Mouse (Mus musculus) forebrain, postnatal 0 days (tissue): ENCODE results near the gene Tsc1. TPM values are rescaled to one million over a fixed set of nuclear protein-coding genes. Genes with fewer than 3 reads are reported as not detected.
A peak's percentile ranks its signal among the peaks of the same experiment; 100 is the strongest.

Experiments used
- ATAC-seq: fragments of 200-750 bp; cut with Nextera tagmentation; 2 replicates; pipeline ENCODE4 v1.8.0; 2017; ENCODE audit warnings: mild to moderate bottlenecking, moderate library complexity
- DNase-seq: peaks from one replicate; pipeline ENCODE4 v3.0.0-alpha.2; 2015
- H3K27ac ChIP-seq: fragments of 300-500 bp; sonication (generic); 2 replicates; pipeline ENCODE4 v1.5.1; 2014; ENCODE audit warnings: low read depth, mild to moderate bottlenecking, antibody characterized with exemption, low read length, moderate library complexity, mixed read lengths
- H3K27me3 ChIP-seq: fragments of 300-500 bp; sonication (generic); 2 replicates; pipeline ENCODE4 v1.6.1; 2014; ENCODE audit warnings: mild to moderate bottlenecking, low read length, mixed read lengths; ENCODE audit not compliant: insufficient read depth
- H3K36me3 ChIP-seq: fragments of 300-500 bp; sonication (generic); 2 replicates; pipeline ENCODE4 v1.6.1; 2014; ENCODE audit warnings: mild to moderate bottlenecking, moderate library complexity; ENCODE audit not compliant: insufficient read depth
- H3K4me1 ChIP-seq: fragments of 300-500 bp; sonication (generic); 2 replicates; pipeline ENCODE4 v1.6.1; 2014; ENCODE audit warnings: antibody characterized with exemption; ENCODE audit not compliant: insufficient read depth
- H3K4me2 ChIP-seq: fragments of 300-500 bp; sonication (generic); 2 replicates; pipeline ENCODE4 v1.6.1; 2014; ENCODE audit warnings: low read depth, mild to moderate bottlenecking, moderate library complexity
- H3K4me3 ChIP-seq: fragments of 300-500 bp; sonication (generic); 2 replicates; pipeline ENCODE4 v1.5.1; 2014; ENCODE audit warnings: low read depth, low read length, mixed read lengths
- H3K9ac ChIP-seq: fragments of 300-500 bp; sonication (generic); 2 replicates; pipeline ENCODE4 v1.6.1; 2014; ENCODE audit warnings: mild to moderate bottlenecking
- H3K9me3 ChIP-seq: fragments of 300-500 bp; sonication (generic); 2 replicates; pipeline ENCODE4 v1.6.1; 2016; ENCODE audit warnings: low read length
- CTCF ChIP-seq: sonication (generic); IDR thresholded peaks from 2 replicates; pipeline ENCODE4 v1.5.1; 2016; ENCODE audit warnings: antibody characterized with exemption, control low read depth, low read depth
- WGBS: fragments of 180-500 bp; shearing (Covaris S2); extraction: QIAGEN DNeasy Blood & Tissue Kit; methylation state at CpG from one replicate; pipeline ENCODE4 v1.1.7; 2014; 5-methylcytosine and 5-hydroxymethylcytosine counted together
- polyA plus RNA-seq: library from polyadenylated mRNA; unstranded; fragments of >200 nt; fragmentation: Nextera tagmentation; extraction: Ambion mirVana; gene quantifications from 2 replicates; pipeline ENCODE4 v1.2.1, GENCODE M21; 2015
- total RNA-seq: library from RNA; depleted of rRNA; stranded (reverse); fragments of >200 nt; gene quantifications from 2 replicates; pipeline ENCODE4 v1.2.3, GENCODE M21; 2014

Gene Tsc1
- total and polyA plus RNA-seq, 2 experiments from 2014 or later = 16.8 to 43.4 TPM

DNA sequence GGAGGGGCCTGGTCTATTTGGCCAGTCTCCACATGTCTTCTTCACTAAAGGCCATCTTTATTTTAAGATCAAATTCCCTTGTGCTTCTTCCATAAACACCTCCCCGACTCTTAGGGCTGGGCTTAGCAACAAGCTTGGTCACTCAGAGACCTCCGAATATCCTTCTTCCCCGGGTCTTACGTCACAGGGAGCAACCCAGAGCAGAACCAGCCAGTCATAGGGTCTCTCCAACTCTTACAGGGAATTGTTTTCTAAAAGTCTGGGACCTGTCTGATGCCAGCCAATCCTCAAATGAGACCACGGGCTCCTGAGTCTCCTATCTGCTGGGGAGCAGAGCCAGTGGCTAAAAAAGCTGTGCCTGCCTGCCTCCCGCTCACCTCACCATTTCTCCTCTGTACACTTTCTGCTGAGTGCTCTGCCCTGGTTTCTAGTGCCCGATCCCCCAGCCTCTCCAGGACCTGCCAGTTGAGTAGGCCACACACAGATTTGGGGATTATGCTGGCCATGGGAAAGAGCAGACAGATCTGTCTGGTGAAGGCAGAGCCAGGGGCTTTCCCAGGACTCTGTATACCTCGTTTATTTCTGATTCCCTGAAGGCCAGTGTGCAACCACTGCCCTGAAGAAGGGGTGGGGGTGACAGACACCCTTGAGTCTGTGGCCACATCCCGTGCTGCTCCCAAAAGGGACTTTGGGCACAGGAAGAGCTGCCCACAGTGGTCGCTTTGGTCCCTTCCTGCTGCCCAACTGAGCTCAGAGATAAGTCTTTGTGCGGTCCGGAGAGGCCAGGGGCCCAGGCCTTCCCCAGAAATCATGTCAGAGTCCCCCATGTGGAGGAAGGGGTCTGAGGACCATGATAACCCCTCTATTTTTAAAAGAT lies 42.1 kb upstream of the Tsc1 start:
- Histone ChIP-seq H3K9me3 (no peaks in the 10 kb centered on the region), H3K27me3 (no peaks in the 10 kb centered on the region), H3K36me3 (no peaks in the 10 kb centered on the region), H3K4me3 (no peak overlapping the region), H3K27ac (no peak overlapping the region), H3K4me1 (no peaks in the 10 kb centered on the region), H3K4me2 (no peak overlapping the region), H3K9ac (no peak overlapping the region)
- no peak for ATAC-seq
- WGBS = 68% methylated on average over 12 of the region's 12 CpGs
- DNase-seq = no peak
- no peak for TF ChIP-seq CTCF

DNA sequence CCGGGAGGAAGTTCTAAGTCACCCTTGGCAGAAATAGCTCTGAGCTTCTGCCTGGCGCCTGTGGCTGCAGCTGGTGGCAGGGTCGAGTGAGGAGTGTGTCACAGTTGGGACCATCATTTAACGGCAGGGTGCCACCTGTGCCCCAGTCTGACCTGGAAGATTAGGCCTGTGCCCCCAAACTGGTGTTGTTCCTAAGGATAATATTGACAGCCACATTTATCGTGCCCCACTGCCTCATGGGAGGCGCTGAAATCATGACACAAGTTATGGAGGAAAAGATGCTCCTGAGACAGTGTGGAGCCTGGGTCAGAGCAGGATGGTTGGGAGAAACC lies 41.5 kb upstream of the Tsc1 start:
- Histone ChIP-seq H3K36me3 (no peaks in the 10 kb centered on the region), H3K27me3 (no peaks in the 10 kb centered on the region), H3K4me3 (no peak overlapping the region), H3K27ac (no peak overlapping the region), H3K4me1 (no peaks in the 10 kb centered on the region), H3K9me3 (no peaks in the 10 kb centered on the region), H3K9ac (no peak overlapping the region), H3K4me2 (no peak overlapping the region)
- no peak for ATAC-seq
- WGBS = 80% methylated on average over 6 of the region's 6 CpGs
- TF ChIP-seq CTCF = no peak
- DNase-seq = no peak

DNA sequence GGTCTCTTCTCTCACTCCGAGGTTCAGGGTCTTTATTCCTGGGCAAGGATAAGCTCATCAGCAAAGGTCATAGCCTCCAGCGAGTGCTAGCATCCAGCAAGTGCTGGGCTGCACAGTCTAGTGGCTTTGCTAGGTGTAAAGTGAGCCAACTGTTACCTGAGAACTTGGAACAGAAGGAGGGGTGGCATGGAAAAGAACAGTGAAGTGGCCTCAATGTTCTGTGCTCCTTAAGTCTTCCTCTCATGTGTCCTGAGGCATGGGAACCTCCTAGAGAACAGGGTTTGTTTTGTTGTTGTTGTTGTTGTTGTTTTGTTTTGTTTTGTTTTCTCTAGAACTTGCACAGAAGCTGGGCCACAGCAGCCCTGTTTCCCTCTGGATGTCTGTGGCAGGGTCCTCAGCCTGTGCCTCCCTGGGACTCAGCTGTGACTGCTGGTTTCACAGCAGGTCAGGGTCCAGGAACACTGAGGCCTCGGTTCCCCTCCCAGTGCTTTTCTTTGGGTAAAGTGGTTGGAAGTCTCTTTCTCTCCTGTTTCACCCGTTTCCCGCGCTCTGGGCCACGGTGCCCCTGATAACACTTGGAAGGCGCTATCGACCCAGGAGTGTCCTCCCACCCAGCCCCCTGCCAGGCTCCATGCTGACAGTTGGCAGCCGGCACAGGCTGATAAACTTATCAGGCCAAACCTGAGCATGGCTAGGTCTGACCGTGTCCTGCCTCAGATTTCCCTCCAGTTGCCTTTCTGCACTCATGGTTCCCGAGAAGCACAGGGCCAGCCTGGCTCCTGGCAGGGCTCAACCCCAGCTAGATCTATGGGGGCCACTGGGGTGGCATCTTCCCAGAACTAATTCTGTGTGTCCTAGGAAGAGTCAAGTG lies 39.1 kb upstream of the Tsc1 start:
- no peaks in the 10 kb centered on the region for H3K27me3 ChIP-seq
- H3K27ac ChIP-seq = no peak overlapping the region
- no peak overlapping the region for H3K4me2 ChIP-seq
- H3K9me3 ChIP-seq = no peaks in the 10 kb centered on the region
- no peaks in the 10 kb centered on the region for H3K4me1 ChIP-seq
- no peak for TF ChIP-seq CTCF
- no peaks in the 10 kb centered on the region; the same call in 1 of the 2 replicates for H3K36me3 ChIP-seq
- no peak overlapping the region; the same call in 1 of the 2 replicates for H3K9ac ChIP-seq
- no peak for DNase-seq
- no peak overlapping the region for H3K4me3 ChIP-seq
- no peak for ATAC-seq
- 73% methylated on average over 12 of the region's 12 CpGs for WGBS

DNA sequence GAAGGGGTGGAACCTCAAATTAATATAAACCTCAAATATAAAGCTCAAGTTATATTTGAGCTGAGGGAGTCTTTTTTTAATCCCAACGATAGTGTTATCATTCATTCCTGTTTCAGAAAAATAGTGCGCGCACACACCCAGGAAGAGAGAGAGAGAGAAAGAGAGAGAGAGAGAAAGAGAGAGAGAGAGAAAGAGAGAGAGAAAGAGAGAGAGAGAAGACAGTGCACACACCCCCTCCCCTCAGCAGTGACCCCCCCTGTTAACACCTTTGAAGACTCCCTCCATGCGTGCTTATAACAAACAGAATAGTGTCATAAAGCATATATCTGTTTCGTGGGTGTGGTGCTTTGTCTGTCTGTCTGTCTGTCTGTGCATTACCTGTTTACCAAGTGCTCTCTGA lies 37.5 kb upstream of the Tsc1 start:
- no peak overlapping the region for H3K27ac ChIP-seq
- H3K9ac ChIP-seq = no peak overlapping the region
- 94% methylated on average over 5 of the region's 5 CpGs for WGBS
- H3K36me3 ChIP-seq = no peaks in the 10 kb centered on the region; the same call in 1 of the 2 replicates
- H3K9me3 ChIP-seq = no peaks in the 10 kb centered on the region
- TF ChIP-seq CTCF = no peak
- H3K4me1 ChIP-seq = no peaks in the 10 kb centered on the region
- no peak for DNase-seq
- H3K4me3 ChIP-seq = no peak overlapping the region
- no peak overlapping the region for H3K4me2 ChIP-seq
- ATAC-seq = no peak
- no peaks in the 10 kb centered on the region for H3K27me3 ChIP-seq

DNA sequence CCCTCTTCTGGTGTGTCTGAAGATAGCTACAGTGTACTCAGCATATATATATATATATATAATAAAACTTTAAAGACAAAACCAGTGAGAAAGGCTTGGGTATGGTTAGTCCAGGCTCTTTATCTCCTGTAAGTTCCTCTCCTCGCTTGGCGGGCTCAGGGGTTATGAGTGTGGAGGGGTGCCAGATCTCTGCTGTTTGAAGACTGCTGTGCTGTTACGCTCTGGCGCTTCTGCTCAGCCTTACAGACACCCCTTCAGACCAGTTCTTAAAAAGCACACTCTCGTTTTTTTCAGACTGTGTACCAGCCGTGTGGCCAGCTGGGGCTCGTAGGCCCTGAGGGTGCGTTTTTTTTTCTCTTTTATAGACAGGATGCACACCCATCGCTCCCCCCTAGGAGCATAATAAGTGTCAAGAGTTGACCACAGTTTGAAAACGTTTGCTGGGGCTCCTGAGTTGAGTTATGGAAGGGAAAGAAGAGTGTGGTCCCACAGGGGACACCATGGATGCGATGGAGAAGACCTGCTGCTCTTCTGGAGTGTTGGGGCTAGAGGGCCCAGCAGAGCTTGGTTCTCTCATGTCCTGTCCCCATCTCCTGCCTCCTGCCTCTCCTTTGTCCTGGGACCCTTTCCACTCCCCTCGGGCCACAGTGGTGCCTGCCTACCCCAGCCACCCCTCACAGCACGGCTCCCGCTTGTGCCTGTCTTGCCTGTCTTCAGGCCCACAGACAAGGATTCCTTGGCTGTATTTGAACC lies 35.1 kb upstream of the Tsc1 start:
- H3K9me3 ChIP-seq = no peaks in the 10 kb centered on the region
- WGBS = 66% methylated on average over 14 of the region's 14 CpGs
- no peaks in the 10 kb centered on the region for H3K27me3 ChIP-seq
- DNase-seq = no peak
- no peak for ATAC-seq
- no peaks in the 10 kb centered on the region; the same call in 1 of the 2 replicates for H3K36me3 ChIP-seq
- H3K4me1 ChIP-seq = no peaks in the 10 kb centered on the region
- no peak overlapping the region for H3K4me3 ChIP-seq
- H3K27ac ChIP-seq = no peak overlapping the region
- TF ChIP-seq CTCF = no peak
- no peak overlapping the region for H3K4me2 ChIP-seq
- no peak overlapping the region for H3K9ac ChIP-seq

DNA sequence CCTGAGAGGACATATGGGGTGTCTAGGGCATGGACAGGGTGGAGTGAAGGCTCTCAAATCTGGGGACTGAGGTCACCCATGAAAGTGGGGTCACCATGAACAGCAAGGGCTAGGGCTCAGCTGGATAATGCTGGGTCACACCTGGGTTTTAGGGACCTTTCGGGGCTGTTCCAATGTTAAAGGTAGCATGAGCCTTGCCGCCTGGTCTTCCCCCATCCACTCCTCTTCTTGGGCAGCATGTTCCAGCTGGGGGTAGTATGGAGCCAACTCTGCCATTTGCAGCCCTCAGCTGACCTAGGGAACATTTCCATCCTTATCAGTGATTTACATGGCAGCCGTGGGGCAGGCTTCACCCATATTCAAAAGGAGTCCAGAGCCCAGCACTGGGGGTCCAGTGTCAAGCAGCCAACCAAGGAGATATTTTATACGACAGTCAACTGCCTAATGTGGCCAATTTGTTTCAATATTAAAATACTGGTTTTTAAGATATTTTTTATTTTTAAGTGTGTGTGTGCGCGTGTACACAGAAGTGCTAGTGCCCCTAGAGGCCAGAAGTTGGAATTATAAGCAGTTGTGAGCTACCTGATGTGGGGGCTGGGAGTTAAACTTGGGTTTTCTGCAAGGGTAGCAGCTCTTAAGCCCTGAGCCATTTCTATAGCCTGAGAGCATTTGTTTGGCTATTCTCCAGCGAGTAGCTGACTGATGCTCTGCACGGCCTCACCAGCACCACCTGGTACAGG lies 34.3 kb upstream of the Tsc1 start:
- DNase-seq = peak; percentile 17

More for the DNA sequence above, 34.3 kb upstream of the Tsc1 start:
- WGBS = 65% methylated on average over 8 of the region's 8 CpGs
- Histone ChIP-seq H3K4me3 (no peak overlapping the region), H3K36me3 (no peaks in the 10 kb centered on the region; the same call in 1 of the 2 replicates), H3K27ac (no peak overlapping the region), H3K4me2 (no peak overlapping the region), H3K4me1 (no peaks in the 10 kb centered on the region), H3K9ac (no peak overlapping the region), H3K27me3 (no peaks in the 10 kb centered on the region), H3K9me3 (no peaks in the 10 kb centered on the region)
- peak; percentile 38; the same call in 1 of the 2 replicates for ATAC-seq
- TF ChIP-seq CTCF = peak; percentile 47; the same call in 1 of the 2 replicates
